Mouse (Mus musculus) stomach, embryonic 15.5 days (tissue): ENCODE results near the gene Gm9733. TPM values are rescaled to one million over a fixed set of nuclear protein-coding genes. Genes with fewer than 3 reads are reported as not detected.

Experiments
- polyA plus RNA-seq: library from polyadenylated mRNA; unstranded; fragments of >200 nt; fragmentation: Nextera tagmentation; extraction: Ambion mirVana; gene quantifications from 2 replicates; pipeline ENCODE4 v1.2.1, GENCODE M21; 2015

Gene Gm9733
- polyA plus RNA-seq, 1 experiment from 2014 or later: 0.46 TPM

Other genes starting within 250 kb of the Gm9733 start
- gene Sirpb1a, start 94.2 kb upstream of the Gm9733 start, polyA plus RNA-seq: 0.13 and 0.17 TPM in 2 replicates
- 0.40 and 0.48 TPM in 2 replicates for gene Sirpb1b, start 242.8 kb upstream of the Gm9733 start, polyA plus RNA-seq